Mouse (Mus musculus) lung, embryonic 16.5 days (tissue): ENCODE data around the gene Xbp1. TPM values are rescaled to one million over a fixed set of nuclear protein-coding genes. Genes with fewer than 3 reads are reported as not detected.

Experiments
- ATAC-seq: fragments of 200-750 bp; cut with Nextera tagmentation; 2 replicates; pipeline ENCODE4 v1.8.0; 2017; ENCODE audit warnings: low read depth, mild to moderate bottlenecking, moderate library complexity
- H3K27ac ChIP-seq: fragments of 300-500 bp; sonication (generic); 2 replicates; pipeline ENCODE4 v1.5.1; 2014; ENCODE audit warnings: mild to moderate bottlenecking, control low read depth, low read length
- H3K27me3 ChIP-seq: fragments of 300-500 bp; sonication (generic); 2 replicates; pipeline ENCODE4 v1.6.1; 2014; ENCODE audit warnings: low read depth, low read length, mixed read lengths; ENCODE audit not compliant: control insufficient read depth, insufficient read depth
- H3K36me3 ChIP-seq: fragments of 300-500 bp; sonication (generic); 2 replicates; pipeline ENCODE4 v1.6.1; 2014; ENCODE audit warnings: low read length; ENCODE audit not compliant: control insufficient read depth, insufficient read depth
- H3K4me1 ChIP-seq: fragments of 300-500 bp; sonication (generic); replicated peaks from 2 replicates; pipeline ENCODE4 v1.6.1; 2014; ENCODE audit warnings: low read length, mixed read lengths; ENCODE audit not compliant: control insufficient read depth, insufficient read depth
- H3K4me2 ChIP-seq: fragments of 300-500 bp; sonication (generic); 2 replicates; pipeline ENCODE4 v1.6.1; 2014; ENCODE audit warnings: low read depth, low read length, control low read depth
- H3K4me3 ChIP-seq: fragments of 300-500 bp; sonication (generic); 2 replicates; pipeline ENCODE4 v1.5.1; 2014; ENCODE audit warnings: mild to moderate bottlenecking, low read length, control low read depth
- H3K9ac ChIP-seq: fragments of 300-500 bp; sonication (generic); 2 replicates; pipeline ENCODE4 v1.6.1; 2014; ENCODE audit warnings: low read length, control low read depth
- H3K9me3 ChIP-seq: fragments of 300-500 bp; sonication (generic); 2 replicates; pipeline ENCODE4 v1.6.1; 2016; ENCODE audit warnings: low read length; ENCODE audit not compliant: control insufficient read depth
- WGBS: fragments of 180-500 bp; shearing (Covaris S2); extraction: QIAGEN DNeasy Blood & Tissue Kit; methylation state at CpG from one replicate; pipeline ENCODE4 v1.1.7; 2014; 5-methylcytosine and 5-hydroxymethylcytosine counted together
- polyA plus RNA-seq: library from polyadenylated mRNA; unstranded; fragments of >200 nt; fragmentation: Nextera tagmentation; extraction: Ambion mirVana; gene quantifications from 2 replicates; pipeline ENCODE4 v1.2.1, GENCODE M21; 2015

Gene Xbp1
- polyA plus RNA-seq, 1 experiment from 2014 or later: 201 TPM

DNA sequence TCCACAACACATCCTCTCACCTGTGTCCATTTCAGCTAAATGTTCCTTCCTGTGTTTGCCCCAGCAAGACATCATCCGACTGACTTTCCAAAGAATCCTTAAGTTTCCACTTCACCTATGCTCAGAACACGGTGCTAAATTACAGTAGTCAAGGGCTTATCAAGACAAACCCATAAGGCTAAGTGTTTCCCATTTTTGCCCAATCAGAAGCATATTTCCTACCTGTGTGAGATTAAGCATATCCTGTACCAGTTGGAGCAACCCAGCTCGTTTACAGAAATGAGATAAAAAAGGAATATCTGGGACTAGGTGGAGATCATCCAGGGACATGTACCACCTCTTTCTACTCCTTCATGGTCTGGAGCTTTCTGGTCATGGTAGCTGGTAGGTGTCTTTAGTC lies 26.2 kb downstream of the Xbp1 start:
- WGBS: 65% methylated on average over 3 of the region's 3 CpGs
- ATAC-seq: no peak
- no peak overlapping the region for H3K9ac ChIP-seq
- no peak overlapping the region for H3K4me2 ChIP-seq
- H3K27ac ChIP-seq: no peak overlapping the region
- H3K36me3 ChIP-seq: no peaks in the 10 kb centered on the region
- H3K4me1 ChIP-seq: no peaks in the 10 kb centered on the region
- H3K27me3 ChIP-seq: no peaks in the 10 kb centered on the region
- no peak overlapping the region for H3K4me3 ChIP-seq
- no peaks in the 10 kb centered on the region for H3K9me3 ChIP-seq

DNA sequence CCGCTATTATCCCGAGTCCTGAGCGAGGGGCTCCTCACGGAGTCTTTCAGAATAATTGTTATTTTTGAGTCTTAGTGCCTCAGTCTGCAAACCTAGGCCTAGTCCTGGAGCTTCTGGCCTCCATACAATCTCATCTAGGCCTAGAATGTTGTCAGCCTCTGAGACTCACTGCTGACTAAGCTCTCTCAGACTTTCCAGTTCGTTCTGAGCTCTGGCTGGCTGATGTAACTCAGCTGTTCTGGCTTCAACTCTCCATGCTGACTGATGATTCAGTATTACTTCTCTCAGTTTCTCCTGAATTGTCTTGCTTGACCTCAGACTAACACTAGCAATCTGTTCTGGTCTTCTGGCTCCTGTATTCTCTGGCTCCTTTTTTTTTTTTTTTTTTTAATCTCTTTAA lies 31.0 kb downstream of the Xbp1 start:
- WGBS: 84% methylated on average over 5 of the region's 5 CpGs
- Histone ChIP-seq H3K4me2 (no peak overlapping the region), H3K9ac (no peak overlapping the region), H3K36me3 (no peaks in the 10 kb centered on the region), H3K4me3 (no peak overlapping the region), H3K27me3 (no peaks in the 10 kb centered on the region), H3K27ac (no peak overlapping the region), H3K9me3 (no peaks in the 10 kb centered on the region), H3K4me1 (no peaks in the 10 kb centered on the region)
- 0 out of 2 replicates have a peak, but pooled peaks have one; percentile 26 for ATAC-seq

DNA sequence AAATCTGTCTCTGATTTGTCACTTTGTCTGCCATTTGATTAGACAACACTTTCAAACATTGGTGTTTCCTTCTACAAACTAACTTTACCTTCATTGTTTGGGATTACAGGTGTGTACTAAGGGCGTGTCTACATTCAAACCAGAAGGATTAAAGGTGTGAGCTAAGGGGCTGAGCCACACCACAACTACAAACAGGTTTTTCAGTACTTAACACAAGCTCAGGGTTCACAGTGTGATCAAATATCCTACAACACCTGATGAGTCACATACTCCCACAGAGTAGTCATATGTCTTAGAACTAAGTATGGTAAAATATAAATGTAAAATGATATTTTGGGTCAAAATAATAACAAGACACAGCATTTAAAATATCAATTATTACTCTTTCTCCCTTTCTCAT lies 31.5 kb downstream of the Xbp1 start:
- no peak overlapping the region for H3K27ac ChIP-seq
- H3K4me1 ChIP-seq: no peaks in the 10 kb centered on the region
- no peaks in the 10 kb centered on the region for H3K36me3 ChIP-seq
- H3K27me3 ChIP-seq: no peaks in the 10 kb centered on the region
- no peaks in the 10 kb centered on the region for H3K9me3 ChIP-seq
- WGBS: 47% methylated on average over 1 of the region's 1 CpGs
- no peak overlapping the region for H3K4me3 ChIP-seq
- ATAC-seq: no peak
- no peak overlapping the region for H3K4me2 ChIP-seq
- no peak overlapping the region for H3K9ac ChIP-seq

DNA sequence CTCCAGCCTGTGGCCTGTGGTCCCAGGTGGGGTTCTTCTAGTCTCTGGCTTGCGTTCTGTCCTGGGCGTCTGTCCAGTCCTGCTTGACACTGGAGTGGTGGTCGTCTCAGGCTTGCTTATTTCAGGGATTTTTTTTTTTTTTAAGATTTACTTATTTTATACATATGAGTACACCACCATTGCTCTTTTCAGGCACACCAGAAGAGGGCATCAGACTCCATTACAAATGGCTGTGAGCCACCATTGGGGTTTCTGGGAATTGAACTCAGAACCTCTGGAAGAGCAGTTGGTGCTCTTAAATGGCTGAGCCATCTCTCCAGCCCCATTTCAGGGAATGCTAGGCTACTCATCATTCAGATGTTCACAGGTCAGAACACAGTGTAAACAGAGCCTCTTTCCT lies 39.8 kb downstream of the Xbp1 start:
- H3K9ac ChIP-seq: no peak overlapping the region
- no peak for ATAC-seq

DNA sequence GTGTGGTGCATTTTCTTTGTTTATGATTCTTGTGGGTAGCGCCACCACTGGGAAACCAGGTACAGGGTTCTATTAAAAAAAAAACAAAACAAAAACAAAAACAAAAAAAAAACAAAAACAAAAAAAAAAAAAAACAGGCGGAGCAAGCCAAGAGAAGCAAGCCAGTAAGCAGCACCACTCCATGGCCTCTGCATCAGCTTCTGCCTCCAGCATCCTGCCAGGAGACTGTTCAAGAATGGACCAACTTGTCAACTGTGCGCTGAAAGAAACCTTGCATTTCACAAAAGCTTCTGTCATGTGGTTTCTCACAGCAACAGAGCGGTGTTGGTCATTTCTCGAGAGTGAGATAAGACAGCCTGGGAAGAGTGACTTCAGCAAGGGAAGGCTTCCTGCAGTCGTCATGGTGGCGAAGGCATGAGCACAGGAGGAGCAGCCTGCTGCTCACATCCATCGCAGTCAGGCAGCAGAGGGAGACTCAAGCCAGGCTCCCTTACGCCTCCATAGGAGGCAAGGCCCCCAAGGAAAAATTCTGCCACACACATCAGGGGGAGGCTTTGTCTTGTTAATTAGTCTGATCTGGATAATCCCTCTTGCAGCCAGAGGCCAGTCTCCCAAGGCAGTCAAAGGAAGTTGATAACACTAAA lies 42.3 kb downstream of the Xbp1 start:
- Histone ChIP-seq H3K27me3 (no peaks in the 10 kb centered on the region), H3K27ac (no peak overlapping the region), H3K4me3 (no peak overlapping the region), H3K9me3 (no peaks in the 10 kb centered on the region), H3K9ac (no peak overlapping the region), H3K4me2 (no peak overlapping the region), H3K4me1 (no peaks in the 10 kb centered on the region), H3K36me3 (no peaks in the 10 kb centered on the region)
- no peak for ATAC-seq
- 32% methylated on average over 9 of the region's 9 CpGs for WGBS

More for the DNA sequence above, 39.8 kb downstream of the Xbp1 start:
- Histone ChIP-seq H3K9me3 (no peaks in the 10 kb centered on the region), H3K27me3 (no peaks in the 10 kb centered on the region), H3K36me3 (no peaks in the 10 kb centered on the region), H3K27ac (no peak overlapping the region), H3K4me1 (no peaks in the 10 kb centered on the region), H3K4me3 (no peak overlapping the region), H3K4me2 (no peak overlapping the region)
- 47% methylated on average over 3 of the region's 3 CpGs for WGBS

DNA sequence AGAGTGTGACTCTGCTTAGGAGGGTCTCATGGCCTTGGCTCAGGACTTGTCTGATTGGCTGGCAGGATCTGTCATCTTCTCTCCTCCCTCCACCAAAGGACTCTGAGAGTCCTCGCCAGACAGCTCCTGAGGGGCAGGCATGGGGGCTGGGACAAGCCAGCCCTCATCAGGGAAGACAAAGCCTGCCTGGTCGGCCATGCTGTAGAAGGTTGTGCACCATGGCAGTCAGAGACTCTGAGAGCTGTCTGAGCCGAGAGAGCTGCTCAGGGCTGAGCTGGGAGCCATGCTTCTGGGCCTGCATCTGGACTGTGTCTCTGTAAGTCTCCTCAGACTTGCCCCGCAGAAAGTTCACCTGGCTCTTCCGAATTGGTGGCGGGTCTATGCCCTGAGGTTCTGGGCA lies 43.4 kb downstream of the Xbp1 start:
- Histone ChIP-seq H3K36me3 (no peaks in the 10 kb centered on the region), H3K27me3 (no peaks in the 10 kb centered on the region), H3K9me3 (no peaks in the 10 kb centered on the region), H3K27ac (no peak overlapping the region), H3K4me2 (no peak overlapping the region), H3K4me1 (no peaks in the 10 kb centered on the region), H3K4me3 (no peak overlapping the region), H3K9ac (no peak overlapping the region)
- WGBS: 65% methylated on average over 6 of the region's 6 CpGs
- no peak for ATAC-seq

DNA sequence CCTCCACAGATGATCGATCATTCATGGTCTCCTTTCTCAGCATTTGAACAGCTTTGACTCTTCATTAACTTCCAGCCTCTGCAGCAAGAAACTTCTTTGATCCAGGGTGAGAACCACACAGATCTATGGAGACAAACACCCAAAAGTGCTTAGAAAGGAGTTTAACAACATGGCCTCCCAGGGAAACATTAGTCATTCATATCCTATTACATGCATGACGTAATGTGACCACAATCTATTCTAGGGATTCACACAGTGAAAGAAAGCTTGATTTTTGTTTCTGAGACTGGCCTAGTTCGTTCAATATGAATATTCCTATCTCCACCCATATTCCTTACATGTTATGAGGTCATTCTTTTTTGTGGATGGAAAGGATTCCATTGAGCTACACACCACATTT lies 45.1 kb downstream of the Xbp1 start:
- WGBS: 86% methylated on average over 3 of the region's 3 CpGs
- Histone ChIP-seq H3K27ac (no peak overlapping the region), H3K27me3 (no peaks in the 10 kb centered on the region), H3K9me3 (no peaks in the 10 kb centered on the region), H3K9ac (no peak overlapping the region), H3K4me2 (no peak overlapping the region), H3K4me1 (no peaks in the 10 kb centered on the region), H3K4me3 (no peak overlapping the region), H3K36me3 (no peaks in the 10 kb centered on the region)
- no peak for ATAC-seq

DNA sequence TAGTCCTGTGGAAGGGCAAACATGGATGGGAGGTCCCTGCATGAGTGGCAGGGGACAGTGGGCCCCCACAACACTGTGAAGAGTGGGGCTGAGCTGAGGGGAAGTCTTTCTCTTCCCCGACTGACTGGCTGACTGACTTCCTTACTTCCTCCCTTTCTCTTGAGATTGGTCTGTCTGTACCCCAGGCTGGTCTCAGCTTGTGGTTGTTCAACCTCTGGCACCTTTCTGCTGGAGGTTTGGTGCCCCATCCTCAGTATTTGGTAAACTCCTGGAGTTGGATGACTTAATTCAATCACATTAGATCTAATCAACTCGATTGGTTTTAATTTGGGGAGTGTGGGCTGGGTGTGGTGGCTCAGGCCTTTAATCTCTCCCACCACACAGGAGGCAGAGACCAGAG lies 46.0 kb downstream of the Xbp1 start:
- H3K36me3 ChIP-seq: no peaks in the 10 kb centered on the region
- no peak for ATAC-seq
- H3K4me2 ChIP-seq: no peak overlapping the region
- no peaks in the 10 kb centered on the region for H3K4me1 ChIP-seq
- H3K9me3 ChIP-seq: no peaks in the 10 kb centered on the region
- WGBS: 61% methylated on average over 2 of the region's 2 CpGs
- H3K27me3 ChIP-seq: no peaks in the 10 kb centered on the region
- no peak overlapping the region for H3K9ac ChIP-seq
- no peak overlapping the region for H3K27ac ChIP-seq
- H3K4me3 ChIP-seq: no peak overlapping the region

DNA sequence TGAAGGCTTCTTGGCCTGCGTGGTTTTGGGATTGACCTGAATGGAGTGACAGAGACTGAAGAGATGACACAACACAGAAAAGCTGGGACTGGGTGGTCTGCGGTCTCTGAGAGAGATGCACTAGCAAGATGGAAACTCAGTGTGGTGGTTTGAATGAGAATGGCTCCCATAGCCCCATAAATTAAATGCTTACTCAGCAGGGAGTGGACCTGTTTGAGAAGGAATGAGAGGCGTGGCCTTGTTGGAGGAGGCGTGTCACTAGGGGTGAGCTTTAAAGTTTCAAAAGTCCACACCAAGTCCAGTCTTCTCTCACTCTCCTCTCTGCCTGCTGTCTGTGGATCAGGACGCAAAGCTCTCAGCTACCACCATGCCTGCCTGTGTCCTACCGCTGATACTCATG lies 47.2 kb downstream of the Xbp1 start:
- Histone ChIP-seq H3K4me3 (no peak overlapping the region), H3K9me3 (no peaks in the 10 kb centered on the region), H3K9ac (no peak overlapping the region), H3K27ac (no peak overlapping the region), H3K36me3 (no peaks in the 10 kb centered on the region), H3K27me3 (no peaks in the 10 kb centered on the region), H3K4me1 (no peaks in the 10 kb centered on the region), H3K4me2 (no peak overlapping the region)
- WGBS: 96% methylated on average over 6 of the region's 6 CpGs
- ATAC-seq: no peak

DNA sequence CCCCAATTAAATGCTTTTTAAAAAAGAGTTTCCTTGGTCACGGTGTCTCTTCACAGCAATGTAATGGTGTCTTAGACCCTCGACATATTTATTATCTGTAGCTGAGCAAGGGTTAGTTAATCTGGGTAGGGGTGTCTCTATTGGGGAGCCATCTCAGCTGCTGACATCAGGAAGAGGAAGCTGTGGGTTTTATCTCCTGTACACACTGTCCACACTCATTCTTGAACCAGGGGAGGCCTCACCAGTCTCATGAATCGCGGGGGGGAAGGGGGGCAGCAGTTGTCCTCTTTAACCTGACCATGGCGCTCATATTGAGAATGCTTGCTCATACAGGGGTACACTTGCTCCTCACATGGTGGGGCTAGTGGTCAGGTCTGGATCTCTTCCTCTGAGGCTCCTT lies 47.6 kb downstream of the Xbp1 start:
- H3K9me3 ChIP-seq: no peaks in the 10 kb centered on the region
- WGBS: 81% methylated on average over 5 of the region's 5 CpGs
- no peaks in the 10 kb centered on the region for H3K27me3 ChIP-seq
- ATAC-seq: no peak
- no peaks in the 10 kb centered on the region for H3K4me1 ChIP-seq
- no peak overlapping the region for H3K4me3 ChIP-seq
- H3K36me3 ChIP-seq: no peaks in the 10 kb centered on the region
- no peak overlapping the region for H3K4me2 ChIP-seq
- no peak overlapping the region for H3K27ac ChIP-seq
- no peak overlapping the region for H3K9ac ChIP-seq
